Mouse (Mus musculus) layer of hippocampus, adult 9-10 months (tissue): ENCODE results near the gene Susd6.

Source experiments
- DNase-seq: peaks from one replicate; pipeline ENCODE4 v3.0.0; 2022; ENCODE audit warnings: low spot score

The Susd6 gene

DNA sequence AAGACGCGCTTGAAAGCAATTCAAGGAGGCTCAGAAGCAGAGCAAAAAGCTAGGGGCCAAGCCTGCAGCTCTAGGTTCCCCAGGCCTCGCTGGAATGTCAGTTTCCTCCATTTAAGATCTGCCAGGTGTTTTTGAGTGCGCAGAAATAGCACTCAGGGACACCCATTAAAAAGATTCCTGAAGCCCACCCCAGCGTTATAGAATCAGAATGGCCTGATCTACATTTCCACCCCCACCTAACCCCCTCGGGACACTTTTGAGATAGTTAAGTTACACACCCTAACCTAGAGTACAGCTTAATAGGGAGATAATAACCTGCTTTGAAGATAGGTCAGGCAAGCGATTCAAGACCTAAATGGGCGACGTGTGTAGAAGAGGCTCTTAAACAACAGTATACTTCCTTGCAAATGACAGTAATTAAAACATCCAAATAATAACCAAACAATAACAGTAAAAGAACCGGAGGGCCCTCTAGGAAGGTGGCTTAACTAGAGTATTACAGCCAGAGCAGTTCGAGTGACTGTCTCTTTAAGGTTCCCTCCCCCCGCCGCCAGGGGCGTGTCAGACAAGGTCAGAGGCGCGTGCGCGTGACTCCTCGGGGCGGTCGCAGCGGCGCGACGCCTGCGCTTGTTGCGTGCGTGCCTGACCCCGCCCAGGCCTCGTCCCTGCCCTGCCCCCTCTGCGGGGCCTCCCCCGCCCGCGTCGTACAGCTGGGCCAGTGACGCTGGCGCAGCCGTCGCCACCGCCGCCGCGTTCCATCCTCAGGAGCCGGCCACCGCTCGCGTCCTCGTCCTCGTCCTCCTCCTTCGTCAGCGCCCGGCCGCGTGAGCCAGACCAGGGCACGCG lies at the start of gene Susd6:
TSS of gene Susd6 (plus strand) at position 662 of the 846 bp plus-strand sequence.
- peak; percentile 96 for DNase-seq

DNA sequence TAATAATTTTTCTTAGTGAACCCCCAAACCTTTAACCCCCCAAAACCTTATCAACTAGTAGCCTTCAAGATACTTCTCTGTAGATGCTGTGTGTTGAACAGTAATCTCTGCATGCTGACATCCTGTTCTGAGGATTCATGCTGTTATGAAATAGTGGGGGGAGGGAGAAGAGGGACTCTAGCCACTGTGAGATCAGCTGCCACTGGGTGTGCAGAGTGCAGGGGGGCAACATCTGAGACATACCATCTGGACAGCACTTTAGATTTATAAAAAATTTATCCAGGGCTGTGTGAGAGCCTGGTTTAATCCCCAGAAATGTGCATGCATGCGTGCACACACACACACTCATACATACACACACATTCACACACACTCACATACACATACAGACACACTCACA lies 45.7 kb upstream of the Susd6 start:
- no peak for DNase-seq

DNA sequence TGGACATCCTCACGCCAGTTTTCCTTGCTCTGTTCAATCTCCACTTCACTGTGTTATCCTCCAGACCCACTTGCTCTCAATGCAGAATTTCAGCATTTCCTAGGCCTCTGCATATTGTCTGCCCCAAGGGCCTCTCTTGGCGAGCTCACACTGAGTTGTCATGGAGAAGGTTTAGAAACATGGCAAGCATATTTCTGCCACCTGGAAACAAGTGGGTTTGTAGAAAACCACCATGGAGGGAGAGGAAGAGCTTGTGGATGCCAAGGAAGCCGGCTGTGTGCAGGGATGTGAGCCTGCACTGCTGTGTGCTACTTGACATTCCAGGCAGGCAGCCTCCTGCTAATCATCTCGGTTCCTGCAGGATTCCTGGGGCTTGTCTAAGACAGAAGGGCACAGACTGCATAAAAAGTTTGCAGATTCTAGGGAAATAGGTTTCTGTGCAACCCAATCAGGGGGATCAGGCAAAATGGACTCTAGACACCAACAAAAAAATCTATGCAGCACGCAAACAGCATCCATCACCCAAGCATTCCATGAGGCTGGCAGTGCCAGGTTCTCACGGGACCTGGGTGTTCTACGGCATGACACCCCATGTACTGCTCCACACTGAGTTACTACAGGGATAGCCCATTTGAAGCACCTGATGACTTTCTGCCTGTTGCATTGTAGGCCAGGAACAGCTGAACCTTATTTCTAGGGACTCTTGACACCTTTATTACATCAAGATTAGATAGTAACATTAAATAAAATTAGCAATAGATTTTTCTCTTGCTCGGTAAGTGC lies 44.1 kb upstream of the Susd6 start:
- no peak for DNase-seq

DNA sequence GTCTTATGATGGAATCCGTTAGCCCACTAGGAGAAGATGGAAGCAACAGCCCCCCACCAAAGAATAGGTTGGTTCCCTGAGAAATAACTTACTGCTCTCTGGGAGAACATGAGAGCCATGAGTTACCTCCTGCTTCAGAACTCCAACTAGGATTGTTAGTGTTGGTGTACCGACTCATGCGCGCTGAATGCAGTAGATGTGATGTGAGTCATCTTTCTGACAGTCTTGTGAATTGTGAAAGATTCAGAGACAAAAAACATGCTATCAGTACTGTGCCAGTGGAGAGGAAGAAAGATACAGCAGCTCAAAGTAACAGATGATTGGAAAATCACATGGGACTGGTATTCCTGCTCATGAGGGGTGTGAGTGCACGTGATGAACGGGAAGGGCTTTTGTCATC lies 38.8 kb upstream of the Susd6 start:
- no peak for DNase-seq

DNA sequence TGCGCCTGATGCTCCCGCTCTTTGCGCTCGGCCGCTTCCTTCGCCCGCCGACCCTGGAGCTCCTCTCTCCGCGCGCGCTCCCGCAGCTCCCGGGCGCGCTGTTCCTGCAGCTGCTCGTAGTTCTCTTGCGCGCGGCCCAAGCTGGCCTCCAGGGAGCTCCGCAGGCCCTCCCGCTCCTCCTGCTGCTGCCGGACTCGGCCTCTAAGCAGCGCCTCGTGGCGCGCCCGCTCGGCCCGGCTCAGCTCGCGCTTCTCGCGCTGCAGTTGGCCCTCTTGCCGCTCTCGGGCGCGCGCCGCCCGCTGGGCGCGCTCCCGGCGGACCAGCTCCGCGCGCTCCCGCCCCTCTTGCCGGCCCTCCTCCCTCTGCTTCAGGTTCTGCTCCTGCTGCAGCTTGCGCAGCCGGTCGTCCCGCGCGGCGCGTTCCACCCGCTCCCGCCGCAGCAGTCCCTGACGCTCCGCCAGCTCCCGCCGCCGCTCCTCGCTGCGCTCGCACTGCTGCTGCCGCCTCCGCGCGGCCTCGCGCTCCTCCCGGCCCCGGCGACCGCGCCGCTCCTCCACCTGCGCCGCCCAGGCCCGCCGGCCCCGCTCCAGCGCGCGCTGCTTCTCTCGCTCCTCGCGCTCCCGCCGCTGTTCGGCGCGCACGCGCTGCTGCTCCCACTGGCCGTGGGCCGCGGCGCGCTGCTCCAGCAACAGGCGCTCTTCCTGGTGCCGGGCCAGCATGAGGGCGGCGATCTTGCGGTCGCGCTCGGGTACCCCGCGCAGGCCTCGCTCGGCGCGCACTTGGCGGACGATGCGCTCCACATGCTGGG lies 32.4 kb upstream of the Susd6 start:
- no peak for DNase-seq

GRCm38 (mm10) chr12:80758559-80759386 lies 31.5 kb upstream of the Susd6 start:
- no peak for DNase-seq

GRCm38 (mm10) chr12:80759387-80759712 lies 31.0 kb upstream of the Susd6 start:
- no peak for DNase-seq

DNA sequence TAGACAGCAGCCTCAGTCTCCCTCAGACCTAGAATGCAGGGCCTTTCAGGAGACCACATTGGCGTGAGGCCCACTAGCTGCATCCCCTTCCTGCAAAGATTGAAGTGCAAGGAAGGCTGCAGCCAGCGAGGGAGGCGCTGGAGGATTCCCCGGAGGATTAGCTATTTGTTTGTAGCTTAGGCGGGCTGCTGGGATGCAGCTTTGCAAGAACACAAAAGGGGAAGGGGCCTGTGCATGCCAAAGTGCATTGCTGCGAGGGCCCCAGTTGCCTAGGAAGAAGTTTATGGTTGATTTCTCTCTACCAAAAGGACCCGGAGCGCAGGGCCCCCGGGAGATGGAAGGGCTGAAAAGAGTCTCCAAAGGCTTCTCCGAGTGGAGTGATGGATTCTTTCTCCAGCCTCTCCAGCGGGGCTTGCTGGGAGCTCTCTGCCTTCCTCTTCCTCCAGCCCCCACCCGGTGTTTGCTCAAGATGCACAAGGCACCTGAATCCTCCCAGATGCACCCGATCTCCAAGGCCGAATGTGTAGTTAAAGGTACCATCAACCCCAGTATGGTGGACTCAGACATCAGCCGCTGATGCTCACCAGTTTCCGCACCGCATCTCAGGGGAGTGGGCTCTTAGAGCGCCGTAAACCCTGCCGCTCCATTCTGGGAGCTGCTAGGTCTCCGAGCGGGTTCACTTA lies 30.5 kb upstream of the Susd6 start:
- no peak for DNase-seq

DNA sequence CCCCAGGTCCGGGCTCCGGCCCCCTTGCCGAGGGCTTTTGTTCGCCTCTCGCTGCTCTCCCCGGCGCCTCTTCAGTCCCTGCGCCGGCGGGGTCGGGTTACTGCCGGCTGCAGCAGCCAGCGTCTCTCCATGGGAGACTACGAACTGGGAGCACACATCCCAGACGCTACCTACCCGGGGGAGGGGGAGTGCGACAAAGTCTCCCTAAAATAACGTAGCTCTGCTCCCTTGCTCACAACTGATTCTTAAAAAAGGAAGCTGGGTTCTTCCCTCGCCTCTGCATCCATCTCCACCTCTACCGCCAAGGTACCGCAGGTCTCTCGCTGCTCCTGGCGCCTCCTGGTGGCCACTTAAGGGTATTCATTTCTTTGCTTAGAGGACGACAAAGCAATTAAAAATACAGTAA lies 29.9 kb upstream of the Susd6 start, which contains the start of gene Ccdc177:
TSS of gene Ccdc177 (minus strand) at position 292 of the 406 bp plus-strand sequence.
- DNase-seq, result peak; percentile 68

DNA sequence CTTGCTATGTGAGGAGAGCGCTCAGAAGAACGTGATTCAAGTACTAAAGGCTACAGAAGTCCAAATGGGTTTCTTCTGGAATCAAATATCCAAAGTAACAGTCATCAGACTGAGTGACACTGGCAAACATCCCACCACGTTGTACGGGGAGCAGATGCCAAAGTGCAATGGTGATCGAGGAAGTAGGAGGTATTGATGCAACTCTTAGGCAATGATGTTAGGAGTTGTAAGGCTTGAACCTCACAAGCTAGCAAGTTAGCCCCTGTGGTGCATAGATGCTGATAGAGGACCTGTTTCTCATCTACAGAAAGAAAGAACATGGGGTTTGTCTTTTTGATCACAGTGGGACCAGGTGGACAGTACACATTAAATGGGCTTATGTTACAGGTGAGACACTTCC lies 27.3 kb upstream of the Susd6 start:
- no peak for DNase-seq

- no peak for DNase-seq
These were observed 26.2 kb upstream of the Susd6 start for GRCm38 (mm10) chr12:80764116-80764515.

DNA sequence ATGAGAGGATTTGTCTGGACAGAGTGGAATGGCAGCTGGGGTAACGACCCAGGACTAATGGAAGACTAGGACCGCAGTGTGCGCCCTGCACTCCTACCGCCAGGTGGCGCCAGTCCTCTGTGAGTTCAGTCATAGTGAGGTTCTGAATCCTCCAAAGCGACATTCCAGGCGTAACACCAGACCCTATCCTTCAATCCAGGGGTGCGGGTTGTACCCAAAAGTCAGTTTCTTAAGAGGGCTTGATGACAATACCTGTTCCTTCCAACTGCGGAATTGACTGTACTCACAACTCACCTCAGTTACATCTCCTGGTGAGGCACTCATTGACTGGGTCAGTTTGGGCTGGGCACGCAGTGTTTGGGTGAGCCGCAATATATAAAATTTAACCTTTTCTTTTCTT lies 20.6 kb upstream of the Susd6 start:
- DNase-seq, result no peak

DNA sequence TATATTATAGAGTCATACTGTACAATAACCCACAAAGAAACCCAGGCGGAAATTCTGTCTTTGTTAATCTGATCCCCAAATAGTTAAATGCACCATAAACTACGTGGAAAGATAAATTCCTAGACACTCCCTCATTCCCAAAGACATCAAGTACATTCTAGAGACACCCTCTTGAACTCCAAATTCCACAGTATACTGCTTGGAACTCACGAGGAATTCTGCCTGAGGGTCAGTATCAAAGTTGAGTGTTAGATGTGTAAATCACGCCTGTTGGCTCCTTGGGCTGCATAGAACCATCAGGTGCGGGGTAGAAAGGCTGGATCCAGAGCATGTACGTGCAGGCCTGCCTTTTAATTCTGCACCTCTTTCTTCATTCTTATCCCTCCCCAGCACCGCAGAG lies 15.5 kb upstream of the Susd6 start:
- no peak for DNase-seq

GRCm38 (mm10) chr12:80776046-80776634 lies 14.2 kb upstream of the Susd6 start:
- no peak for DNase-seq

- DNase-seq, result no peak
These were observed 11.9 kb upstream of the Susd6 start for GRCm38 (mm10) chr12:80778188-80778936.

- DNase-seq, result no peak
These were observed 10.6 kb upstream of the Susd6 start for GRCm38 (mm10) chr12:80779760-80780159.

- DNase-seq, result no peak
These were observed 8.1 kb upstream of the Susd6 start for GRCm38 (mm10) chr12:80782190-80782589.

DNA sequence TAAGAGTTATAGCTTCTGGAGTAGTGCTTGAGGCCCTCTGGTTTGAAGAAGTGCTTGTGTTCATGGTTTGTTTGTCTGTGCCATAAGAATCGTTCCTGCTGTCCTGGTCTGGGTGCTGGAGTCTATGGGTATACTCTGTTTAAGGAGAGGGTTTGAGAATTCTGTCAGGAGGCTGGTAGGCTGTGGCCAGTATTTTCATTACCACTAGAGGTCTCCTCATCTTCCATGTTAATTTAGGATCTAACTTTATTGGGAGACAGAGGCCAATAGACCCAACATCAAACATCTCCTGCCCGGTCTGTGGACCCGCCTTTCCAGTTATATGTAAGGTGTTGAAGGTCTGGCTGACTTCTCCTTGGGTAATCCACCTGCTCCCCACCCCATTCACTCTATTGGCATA lies 7.4 kb upstream of the Susd6 start:
- no peak for DNase-seq

- DNase-seq, result no peak
These were observed 6.4 kb upstream of the Susd6 start for GRCm38 (mm10) chr12:80783889-80784288.

DNA sequence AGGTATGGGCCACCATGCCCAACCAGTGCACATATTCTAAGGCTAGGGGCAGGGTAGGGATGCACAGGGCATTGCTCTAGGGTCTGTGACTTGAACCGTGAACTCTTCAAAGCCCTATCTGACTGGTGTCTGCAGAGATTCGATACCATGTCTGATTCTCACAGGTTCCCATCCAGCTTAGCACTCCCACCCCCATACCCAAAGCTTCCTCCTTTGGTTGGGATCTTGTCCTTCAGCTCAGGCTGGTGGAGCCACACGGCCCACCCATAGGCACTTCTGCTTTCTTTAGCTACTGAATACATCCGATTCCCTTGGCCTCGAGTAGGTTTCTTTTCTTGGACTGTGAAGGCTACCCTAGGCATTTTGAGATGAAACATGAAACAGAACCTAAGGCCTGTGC lies 5.3 kb upstream of the Susd6 start:
- no peak for DNase-seq
